Mouse (Mus musculus): ENCODE measurements around the gene Cldn8. TPM values are rescaled to one million over a fixed set of nuclear protein-coding genes. Genes with fewer than 3 reads are reported as not detected.
A peak's percentile ranks its signal among the peaks of the same experiment; 100 is the strongest.

The Cldn8 gene
- polyA plus RNA-seq, 1 experiment from 2014 or later = not detected

DNA sequence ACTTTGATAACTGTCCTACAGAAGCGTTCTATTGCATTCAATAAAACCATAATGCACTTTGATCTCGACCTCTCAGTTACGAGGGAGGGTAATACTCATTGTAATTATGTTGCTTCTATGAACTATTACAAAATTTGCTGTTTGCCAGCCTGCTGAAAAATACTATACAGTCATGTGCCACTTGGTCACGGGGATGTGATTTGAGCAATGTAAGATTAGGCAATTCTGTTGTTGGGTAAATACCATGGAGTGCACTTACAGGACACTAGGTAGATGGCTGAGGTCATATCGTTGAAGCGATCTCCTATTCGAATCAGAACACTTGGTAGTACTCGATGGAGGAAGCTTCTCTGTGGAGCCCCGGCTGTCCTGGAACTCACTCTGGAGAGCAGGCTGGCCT, 20.4 kb upstream of the Cldn8 start:
- ATAC-seq (ENCODE audit: low FRiP score, low TSS enrichment) (no peak), DNase-seq (no peak)
- no peak overlapping the region for H3K4me3 ChIP-seq (replicated peaks; ENCODE audit: low read depth, low read length)
- no peaks in the 10 kb centered on the region for H3K9me3 ChIP-seq (ENCODE audit: control insufficient read depth, low read length)
- 92% methylated on average over 9 of the region's 9 CpGs for WGBS
- H3K4me2 ChIP-seq (ENCODE audit: low read length) = no peak overlapping the region
- H3K36me3 ChIP-seq (ENCODE audit: control insufficient read depth, insufficient read depth, low read length) = no peaks in the 10 kb centered on the region
- H3K27me3 ChIP-seq (ENCODE audit: control insufficient read depth, insufficient read depth, low read length) = no peaks in the 10 kb centered on the region
- no peak overlapping the region for H3K9ac ChIP-seq (replicated peaks; ENCODE audit: low read length)
- H3K4me1 ChIP-seq (ENCODE audit: control insufficient read depth, insufficient read depth, low read length) = no peaks in the 10 kb centered on the region
- H3K27ac ChIP-seq (replicated peaks; ENCODE audit: low read depth, low read length) = no peak overlapping the region

GRCm38 (mm10) chr16:88575885-88576679, 13.1 kb upstream of the Cldn8 start:
- H3K4me1 ChIP-seq (ENCODE audit: control insufficient read depth, insufficient read depth, low read length) = no peaks in the 10 kb centered on the region
- DNase-seq (no peak), ATAC-seq (ENCODE audit: low FRiP score, low TSS enrichment) (no peak)
- no peak overlapping the region for H3K27ac ChIP-seq (replicated peaks; ENCODE audit: low read depth, low read length)
- 85% methylated on average over 4 of the region's 4 CpGs for WGBS
- H3K9me3 ChIP-seq (ENCODE audit: control insufficient read depth, low read length) = no peaks in the 10 kb centered on the region
- no peak overlapping the region for H3K4me3 ChIP-seq (replicated peaks; ENCODE audit: low read depth, low read length)
- no peaks in the 10 kb centered on the region for H3K36me3 ChIP-seq (ENCODE audit: control insufficient read depth, insufficient read depth, low read length)
- H3K4me2 ChIP-seq (ENCODE audit: low read length) = no peak overlapping the region
- H3K27me3 ChIP-seq (ENCODE audit: control insufficient read depth, insufficient read depth, low read length) = no peaks in the 10 kb centered on the region
- H3K9ac ChIP-seq (replicated peaks; ENCODE audit: low read length) = no peak overlapping the region

- no peak overlapping the region for H3K4me3 ChIP-seq (replicated peaks; ENCODE audit: low read depth, low read length)
- H3K27ac ChIP-seq (replicated peaks; ENCODE audit: low read depth, low read length) = no peak overlapping the region
- no peaks in the 10 kb centered on the region for H3K27me3 ChIP-seq (ENCODE audit: control insufficient read depth, insufficient read depth, low read length)
- H3K4me1 ChIP-seq (ENCODE audit: control insufficient read depth, insufficient read depth, low read length) = no peaks in the 10 kb centered on the region
- H3K9ac ChIP-seq (replicated peaks; ENCODE audit: low read length) = no peak overlapping the region
- no peak for ATAC-seq (ENCODE audit: low FRiP score, low TSS enrichment)
- no peak overlapping the region for H3K4me2 ChIP-seq (ENCODE audit: low read length)
- no peak for DNase-seq
- H3K36me3 ChIP-seq (ENCODE audit: control insufficient read depth, insufficient read depth, low read length) = no peaks in the 10 kb centered on the region
- WGBS = 87% methylated on average over 5 of the region's 5 CpGs
- no peaks in the 10 kb centered on the region for H3K9me3 ChIP-seq (ENCODE audit: control insufficient read depth, low read length)
These were observed 10.0 kb upstream of the Cldn8 start for GRCm38 (mm10) chr16:88572904-88573404.

DNA sequence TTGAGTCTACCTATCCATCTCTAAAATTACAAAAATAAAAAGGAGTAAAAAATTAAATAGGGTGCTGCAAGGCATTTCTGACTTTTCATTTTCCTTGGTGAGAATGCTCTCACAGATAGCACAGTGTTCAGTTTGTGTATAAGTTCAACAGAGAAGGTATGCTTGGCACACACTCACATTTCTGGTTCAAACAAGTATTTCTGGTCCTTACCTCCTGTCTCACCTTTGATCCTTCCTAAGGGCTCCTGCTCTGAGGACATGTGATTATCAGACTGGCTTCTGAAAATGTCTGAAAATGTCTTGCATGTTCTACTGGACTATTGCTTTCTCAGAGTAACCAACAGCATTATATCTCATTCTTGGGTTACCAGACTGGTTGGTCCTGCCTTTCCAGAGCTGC, 7.2 kb upstream of the Cldn8 start:
- no peak overlapping the region for H3K27ac ChIP-seq (replicated peaks; ENCODE audit: low read depth, low read length)
- no peaks in the 10 kb centered on the region for H3K9me3 ChIP-seq (ENCODE audit: control insufficient read depth, low read length)
- H3K36me3 ChIP-seq (ENCODE audit: control insufficient read depth, insufficient read depth, low read length) = no peaks in the 10 kb centered on the region
- H3K4me2 ChIP-seq (ENCODE audit: low read length) = no peak overlapping the region
- no peak overlapping the region for H3K4me3 ChIP-seq (replicated peaks; ENCODE audit: low read depth, low read length)
- H3K27me3 ChIP-seq (ENCODE audit: control insufficient read depth, insufficient read depth, low read length) = no peaks in the 10 kb centered on the region
- ATAC-seq (ENCODE audit: low FRiP score, low TSS enrichment) (no peak), DNase-seq (no peak)
- H3K4me1 ChIP-seq (ENCODE audit: control insufficient read depth, insufficient read depth, low read length) = no peaks in the 10 kb centered on the region
- H3K9ac ChIP-seq (replicated peaks; ENCODE audit: low read length) = no peak overlapping the region

- DNase-seq (no peak), ATAC-seq (ENCODE audit: low FRiP score, low TSS enrichment) (no peak)
- no peak overlapping the region for H3K27ac ChIP-seq (replicated peaks; ENCODE audit: low read depth, low read length)
- H3K4me1 ChIP-seq (ENCODE audit: control insufficient read depth, insufficient read depth, low read length) = no peaks in the 10 kb centered on the region
- no peaks in the 10 kb centered on the region for H3K9me3 ChIP-seq (ENCODE audit: control insufficient read depth, low read length)
- no peak overlapping the region for H3K9ac ChIP-seq (replicated peaks; ENCODE audit: low read length)
- 96% methylated on average over 3 of the region's 3 CpGs for WGBS
- H3K27me3 ChIP-seq (ENCODE audit: control insufficient read depth, insufficient read depth, low read length) = no peaks in the 10 kb centered on the region
- no peak overlapping the region for H3K4me3 ChIP-seq (replicated peaks; ENCODE audit: low read depth, low read length)
- H3K4me2 ChIP-seq (ENCODE audit: low read length) = no peak overlapping the region
- no peaks in the 10 kb centered on the region for H3K36me3 ChIP-seq (ENCODE audit: control insufficient read depth, insufficient read depth, low read length)
These were observed 6.7 kb upstream of the Cldn8 start for GRCm38 (mm10) chr16:88569732-88570131.

- H3K4me1 ChIP-seq (ENCODE audit: control insufficient read depth, insufficient read depth, low read length) = no peaks in the 10 kb centered on the region
- H3K27ac ChIP-seq (replicated peaks; ENCODE audit: low read depth, low read length) = no peak overlapping the region
- ATAC-seq (ENCODE audit: low FRiP score, low TSS enrichment) (no peak), DNase-seq (no peak)
- no peak overlapping the region for H3K4me2 ChIP-seq (ENCODE audit: low read length)
- no peaks in the 10 kb centered on the region for H3K36me3 ChIP-seq (ENCODE audit: control insufficient read depth, insufficient read depth, low read length)
- WGBS = 69% methylated on average over 1 of the region's 1 CpGs
- H3K27me3 ChIP-seq (ENCODE audit: control insufficient read depth, insufficient read depth, low read length) = no peaks in the 10 kb centered on the region
- H3K9ac ChIP-seq (replicated peaks; ENCODE audit: low read length) = no peak overlapping the region
- H3K9me3 ChIP-seq (ENCODE audit: control insufficient read depth, low read length) = no peaks in the 10 kb centered on the region
- no peak overlapping the region for H3K4me3 ChIP-seq (replicated peaks; ENCODE audit: low read depth, low read length)
These were observed 6.1 kb upstream of the Cldn8 start for GRCm38 (mm10) chr16:88569096-88569495.

DNA sequence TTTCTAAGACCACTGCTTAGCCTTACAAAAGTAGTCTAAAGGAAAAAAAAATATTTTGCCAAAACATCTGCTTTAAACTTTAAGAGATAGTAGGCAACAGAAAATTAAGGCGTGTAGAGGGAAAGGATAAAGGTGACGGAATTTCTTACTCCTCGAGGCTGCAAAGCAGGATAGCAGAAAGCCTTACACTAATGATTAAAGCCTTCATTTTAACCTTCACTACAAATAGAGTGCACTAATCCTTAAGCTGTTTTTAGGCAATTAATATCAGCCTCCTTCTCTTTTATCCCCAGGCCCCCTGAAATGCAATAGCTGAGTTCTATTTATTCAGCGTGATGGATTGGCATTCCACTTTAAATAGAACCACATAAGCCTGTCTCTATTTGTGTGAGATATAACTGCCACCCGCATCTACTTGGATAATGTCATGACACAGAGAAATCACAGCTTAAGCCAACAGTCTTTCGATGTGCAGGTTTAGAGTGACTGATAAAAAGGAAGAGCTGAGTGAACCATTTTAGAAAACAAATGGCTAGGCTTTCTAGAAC, 1.3 kb downstream of the Cldn8 start:
- Histone ChIP-seq H3K4me1 (ENCODE audit: control insufficient read depth, insufficient read depth, low read length) (no peaks in the 10 kb centered on the region), H3K27ac (replicated peaks; ENCODE audit: low read depth, low read length) (peak overlapping the region; percentile 37; the same call in 1 of the 2 replicates), H3K27me3 (ENCODE audit: control insufficient read depth, insufficient read depth, low read length) (no peaks in the 10 kb centered on the region), H3K9ac (replicated peaks; ENCODE audit: low read length) (no peak overlapping the region), H3K36me3 (ENCODE audit: control insufficient read depth, insufficient read depth, low read length) (no peaks in the 10 kb centered on the region), H3K4me3 (replicated peaks; ENCODE audit: low read depth, low read length) (no peak overlapping the region), H3K4me2 (ENCODE audit: low read length) (no peak overlapping the region), H3K9me3 (ENCODE audit: control insufficient read depth, low read length) (no peaks in the 10 kb centered on the region)
- no peak; the same call in 1 of the 2 replicates for ATAC-seq (ENCODE audit: low FRiP score, low TSS enrichment)
- DNase-seq = peak; percentile 48
- WGBS = 33% methylated on average over 6 of the region's 6 CpGs

DNA sequence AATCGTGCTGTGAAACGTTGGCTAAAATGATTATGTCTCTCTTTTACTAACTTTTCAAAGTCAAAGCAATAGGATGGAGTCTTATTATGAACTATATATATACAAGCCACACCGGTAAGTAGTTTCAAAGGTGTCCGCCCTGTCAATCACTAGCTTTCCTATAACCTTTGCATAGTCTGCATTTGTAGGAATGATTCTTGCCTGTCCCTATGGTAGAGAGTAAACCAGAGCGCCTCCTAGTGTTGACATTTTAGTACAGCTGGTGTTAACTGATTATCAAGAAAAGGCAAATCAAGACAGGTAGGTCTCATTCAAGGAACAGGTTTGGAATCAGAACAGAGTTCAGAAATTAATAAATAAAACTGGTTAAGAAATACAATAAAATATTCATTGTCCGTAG, 20.5 kb downstream of the Cldn8 start:
- no peaks in the 10 kb centered on the region for H3K27me3 ChIP-seq (ENCODE audit: control insufficient read depth, insufficient read depth, low read length)
- 55% methylated on average over 6 of the region's 6 CpGs for WGBS
- peak; percentile 67 for DNase-seq
- no peak overlapping the region for H3K27ac ChIP-seq (replicated peaks; ENCODE audit: low read depth, low read length)
- ATAC-seq (ENCODE audit: low FRiP score, low TSS enrichment) = no peak
- no peaks in the 10 kb centered on the region for H3K36me3 ChIP-seq (ENCODE audit: control insufficient read depth, insufficient read depth, low read length)
- H3K4me1 ChIP-seq (ENCODE audit: control insufficient read depth, insufficient read depth, low read length) = no peaks in the 10 kb centered on the region
- H3K9ac ChIP-seq (replicated peaks; ENCODE audit: low read length) = no peak overlapping the region
- no peak overlapping the region for H3K4me2 ChIP-seq (ENCODE audit: low read length)
- no peak overlapping the region for H3K4me3 ChIP-seq (replicated peaks; ENCODE audit: low read depth, low read length)
- H3K9me3 ChIP-seq (ENCODE audit: control insufficient read depth, low read length) = no peaks in the 10 kb centered on the region
